Mouse (Mus musculus) kidney, embryonic 16.5 days (tissue): ENCODE measurements around the gene Il1r2. TPM values are rescaled to one million over a fixed set of nuclear protein-coding genes. Genes with fewer than 3 reads are reported as not detected.

ENCODE experiments used
- ATAC-seq: fragments of 200-750 bp; cut with Nextera tagmentation; 2 replicates; pipeline ENCODE4 v1.8.0; 2017; ENCODE audit warnings: moderate TSS enrichment; ENCODE audit not compliant: low FRiP score, low TSS enrichment
- H3K27ac ChIP-seq: fragments of 300-500 bp; sonication (generic); 2 replicates; pipeline ENCODE4 v1.5.1; 2014; ENCODE audit warnings: low read length
- H3K27me3 ChIP-seq: fragments of 300-500 bp; sonication (generic); 2 replicates; pipeline ENCODE4 v1.6.1; 2014; ENCODE audit warnings: low read length, control low read depth, mixed read lengths; ENCODE audit not compliant: insufficient read depth
- H3K36me3 ChIP-seq: fragments of 300-500 bp; sonication (generic); 2 replicates; pipeline ENCODE4 v1.6.1; 2014; ENCODE audit warnings: low read length, control low read depth, mixed read lengths; ENCODE audit not compliant: insufficient read depth
- H3K4me1 ChIP-seq: fragments of 300-500 bp; sonication (generic); 2 replicates; pipeline ENCODE4 v1.6.1; 2014; ENCODE audit warnings: low read length, control low read depth, mixed read lengths; ENCODE audit not compliant: insufficient read depth
- H3K4me2 ChIP-seq: fragments of 300-500 bp; sonication (generic); replicated peaks from 2 replicates; pipeline ENCODE4 v1.6.1; 2014; ENCODE audit warnings: low read depth, low read length
- H3K4me3 ChIP-seq: fragments of 300-500 bp; sonication (generic); 2 replicates; pipeline ENCODE4 v1.5.1; 2014; ENCODE audit warnings: mild to moderate bottlenecking, low read length
- H3K9ac ChIP-seq: fragments of 300-500 bp; sonication (generic); replicated peaks from 2 replicates; pipeline ENCODE4 v1.6.1; 2014; ENCODE audit warnings: low read length
- H3K9me3 ChIP-seq: fragments of 300-500 bp; sonication (generic); 2 replicates; pipeline ENCODE4 v1.6.1; 2016; ENCODE audit warnings: low read length, control low read depth
- WGBS: fragments of 180-500 bp; shearing (Covaris S2); extraction: QIAGEN DNeasy Blood & Tissue Kit; methylation state at CpG from one replicate; pipeline ENCODE4 v1.1.7; 2014; 5-methylcytosine and 5-hydroxymethylcytosine counted together
- polyA plus RNA-seq: library from polyadenylated mRNA; unstranded; fragments of >200 nt; fragmentation: Nextera tagmentation; extraction: Ambion mirVana; gene quantifications from 2 replicates; pipeline ENCODE4 v1.2.1, GENCODE M21; 2015

The Il1r2 gene
- polyA plus RNA-seq, 1 experiment from 2014 or later: 0.29 TPM

- peak; percentile 84 for ATAC-seq
- 5% methylated on average over 25 of the region's 25 CpGs for WGBS
- H3K9ac ChIP-seq: peak overlapping the region; percentile 68
Observed at GRCm38 (mm10) chr1:40085403-40086182, 11.7 kb downstream of the Il1r2 start.

DNA sequence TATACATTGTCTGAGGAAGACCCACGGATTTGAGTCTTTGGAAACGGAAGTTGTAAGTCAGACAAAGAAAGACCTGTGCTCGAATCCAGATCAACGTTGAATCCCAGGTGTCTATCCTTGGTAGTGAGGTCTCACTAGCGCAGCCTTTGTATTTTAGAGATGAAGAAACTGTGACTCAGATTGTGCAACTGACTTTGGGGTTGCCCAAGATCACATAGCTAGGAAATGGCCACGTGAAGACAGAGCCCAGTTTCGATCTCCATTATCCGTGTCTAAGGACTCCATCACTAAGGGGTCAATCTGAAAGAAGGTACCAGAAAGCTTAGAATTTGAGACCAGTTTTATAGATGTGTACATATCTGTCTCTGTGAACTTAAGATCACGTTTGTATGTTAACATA, 17.3 kb downstream of the Il1r2 start:
- no peak for ATAC-seq
- Histone ChIP-seq H3K4me1 (no peaks in the 10 kb centered on the region), H3K27ac (no peak overlapping the region), H3K9ac (no peak overlapping the region), H3K9me3 (no peaks in the 10 kb centered on the region), H3K27me3 (no peaks in the 10 kb centered on the region), H3K4me3 (no peak overlapping the region), H3K36me3 (no peaks in the 10 kb centered on the region), H3K4me2 (no peak overlapping the region)
- WGBS: 88% methylated on average over 9 of the region's 9 CpGs

More at GRCm38 (mm10) chr1:40085403-40086182, 11.7 kb downstream of the Il1r2 start:
- no peaks in the 10 kb centered on the region for H3K27me3 ChIP-seq
- peak overlapping the region; percentile 56 for H3K4me3 ChIP-seq
- H3K36me3 ChIP-seq: no peaks in the 10 kb centered on the region
- H3K9me3 ChIP-seq: no peaks in the 10 kb centered on the region
- peak overlapping the region; percentile 90 for H3K4me2 ChIP-seq
- H3K4me1 ChIP-seq: peaks cover 4% of the 10 kb centered on the region; the same call in 1 of the 2 replicates
- no peak overlapping the region for H3K27ac ChIP-seq

DNA sequence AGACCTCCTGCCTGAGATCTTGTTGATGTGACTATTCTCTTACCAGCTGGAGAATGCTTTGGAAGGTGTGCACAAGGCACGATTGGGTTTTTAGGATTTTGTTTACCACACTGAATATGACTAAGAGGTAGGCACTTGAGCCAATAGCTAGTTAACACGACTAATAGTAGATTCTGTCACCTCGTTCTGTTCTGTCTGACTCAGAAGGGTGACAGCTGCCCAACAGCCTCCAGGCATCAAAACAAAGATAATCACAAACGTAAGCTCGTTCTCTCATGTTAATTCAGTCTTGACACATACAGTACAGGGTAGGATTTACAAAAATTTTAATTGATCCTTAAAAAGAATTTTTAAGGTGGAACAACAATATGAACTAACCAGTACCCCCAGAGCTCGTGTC, 18.7 kb downstream of the Il1r2 start:
- ATAC-seq: no peak
- H3K27me3 ChIP-seq: no peaks in the 10 kb centered on the region

DNA sequence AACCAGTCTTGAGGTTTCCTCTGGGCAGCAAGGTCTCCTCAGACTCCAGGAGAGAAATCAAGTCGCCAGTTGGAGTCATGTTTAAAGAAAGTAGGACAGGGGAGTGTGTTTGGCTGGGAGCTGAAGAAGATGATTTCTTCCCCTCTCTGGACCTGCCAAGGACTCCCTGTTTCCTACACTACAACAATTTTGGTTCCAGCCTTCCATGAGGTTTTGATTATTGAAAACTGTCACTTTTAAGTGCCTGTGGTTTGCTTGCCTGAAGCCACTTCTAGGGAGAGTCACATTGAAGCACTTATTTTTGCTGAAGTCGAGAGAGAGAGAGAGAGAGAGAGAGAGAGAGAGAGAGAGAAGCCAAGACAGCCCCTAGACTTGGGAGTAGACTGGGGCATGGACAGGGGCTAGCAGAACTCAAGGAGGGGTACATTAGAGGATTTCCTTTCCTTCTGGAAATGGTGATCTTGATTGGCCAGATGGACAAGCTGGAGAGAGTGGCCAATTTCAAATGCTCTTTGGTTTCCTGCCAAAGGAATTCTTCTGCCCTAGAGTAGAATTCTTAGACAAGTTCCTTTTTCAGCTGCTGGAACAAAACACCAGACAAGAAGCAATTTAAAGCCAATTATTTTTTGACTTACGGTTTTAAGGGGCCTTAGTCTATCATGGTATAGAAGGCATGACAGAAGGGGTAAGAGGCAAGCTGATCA, 20.9 kb downstream of the Il1r2 start:
- Histone ChIP-seq H3K4me1 (no peaks in the 10 kb centered on the region), H3K36me3 (no peaks in the 10 kb centered on the region), H3K27me3 (no peaks in the 10 kb centered on the region), H3K9me3 (no peaks in the 10 kb centered on the region), H3K4me2 (no peak overlapping the region), H3K4me3 (no peak overlapping the region), H3K27ac (no peak overlapping the region), H3K9ac (no peak overlapping the region)
- ATAC-seq: no peak
- 73% methylated on average over 3 of the region's 3 CpGs for WGBS

More for the DNA sequence above, 18.7 kb downstream of the Il1r2 start:
- H3K4me3 ChIP-seq: no peak overlapping the region
- H3K4me1 ChIP-seq: no peaks in the 10 kb centered on the region
- WGBS: 73% methylated on average over 6 of the region's 6 CpGs
- no peak overlapping the region for H3K4me2 ChIP-seq
- no peak overlapping the region for H3K9ac ChIP-seq
- H3K27ac ChIP-seq: no peak overlapping the region
- H3K36me3 ChIP-seq: no peaks in the 10 kb centered on the region
- no peaks in the 10 kb centered on the region for H3K9me3 ChIP-seq

DNA sequence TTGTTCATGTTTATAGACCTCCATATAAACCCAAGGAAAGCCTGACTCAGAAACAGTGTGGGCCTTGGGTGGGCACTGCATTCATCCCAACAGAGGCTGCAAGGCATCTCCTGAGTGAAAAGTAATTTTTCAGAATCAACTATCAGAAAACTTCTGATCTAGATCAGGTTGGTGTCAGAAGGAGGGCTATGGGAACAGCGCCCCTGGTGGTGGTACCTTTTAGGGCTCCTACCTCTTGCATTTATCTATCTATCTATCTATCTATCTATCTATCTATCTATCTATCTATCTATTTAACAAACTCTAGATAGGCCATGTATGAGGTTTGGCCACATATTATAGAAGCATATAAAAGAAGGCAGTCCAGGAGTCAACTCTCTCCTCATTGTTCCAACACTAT, 21.7 kb downstream of the Il1r2 start:
- 23% methylated on average over 1 of the region's 1 CpGs for WGBS
- no peaks in the 10 kb centered on the region for H3K36me3 ChIP-seq

GRCm38 (mm10) chr1:40106306-40106705, 32.4 kb downstream of the Il1r2 start:
- no peak overlapping the region for H3K9ac ChIP-seq
- no peak for ATAC-seq
- WGBS: 65% methylated on average over 4 of the region's 4 CpGs
- H3K4me3 ChIP-seq: no peak overlapping the region
- no peak overlapping the region for H3K4me2 ChIP-seq
- no peaks in the 10 kb centered on the region for H3K9me3 ChIP-seq
- H3K27ac ChIP-seq: no peak overlapping the region
- H3K36me3 ChIP-seq: no peaks in the 10 kb centered on the region
- no peaks in the 10 kb centered on the region for H3K4me1 ChIP-seq
- H3K27me3 ChIP-seq: no peaks in the 10 kb centered on the region

More for the DNA sequence above, 21.7 kb downstream of the Il1r2 start:
- no peaks in the 10 kb centered on the region for H3K4me1 ChIP-seq
- no peaks in the 10 kb centered on the region for H3K27me3 ChIP-seq
- no peak overlapping the region for H3K9ac ChIP-seq
- no peak overlapping the region for H3K4me2 ChIP-seq
- H3K9me3 ChIP-seq: no peaks in the 10 kb centered on the region
- H3K27ac ChIP-seq: no peak overlapping the region
- ATAC-seq: no peak
- no peak overlapping the region for H3K4me3 ChIP-seq

DNA sequence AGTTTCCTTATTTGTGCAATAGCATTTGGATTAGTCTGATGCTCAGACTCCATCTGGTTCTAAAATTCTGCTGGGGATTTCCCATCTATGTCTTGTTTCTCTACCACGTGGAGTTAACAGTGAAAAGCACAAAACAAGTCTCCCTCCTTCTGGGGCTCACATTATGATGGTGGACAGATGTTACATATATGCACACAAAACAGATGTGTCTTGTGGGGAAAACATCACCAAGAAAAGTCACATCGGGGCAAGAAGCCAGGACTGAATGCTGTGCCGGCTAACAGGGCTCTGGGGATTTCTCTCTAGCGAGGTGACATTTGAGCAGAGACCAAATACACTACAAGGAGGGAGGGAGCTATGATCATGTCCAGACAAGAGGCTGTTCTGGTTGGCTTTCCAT, 32.8 kb downstream of the Il1r2 start:
- H3K4me1 ChIP-seq: no peaks in the 10 kb centered on the region
- no peak overlapping the region for H3K9ac ChIP-seq
- H3K4me2 ChIP-seq: no peak overlapping the region
- ATAC-seq: no peak
- no peak overlapping the region for H3K4me3 ChIP-seq
- H3K27me3 ChIP-seq: no peaks in the 10 kb centered on the region
- WGBS: 57% methylated on average over 4 of the region's 4 CpGs
- H3K36me3 ChIP-seq: no peaks in the 10 kb centered on the region
- H3K9me3 ChIP-seq: no peaks in the 10 kb centered on the region
- no peak overlapping the region for H3K27ac ChIP-seq

DNA sequence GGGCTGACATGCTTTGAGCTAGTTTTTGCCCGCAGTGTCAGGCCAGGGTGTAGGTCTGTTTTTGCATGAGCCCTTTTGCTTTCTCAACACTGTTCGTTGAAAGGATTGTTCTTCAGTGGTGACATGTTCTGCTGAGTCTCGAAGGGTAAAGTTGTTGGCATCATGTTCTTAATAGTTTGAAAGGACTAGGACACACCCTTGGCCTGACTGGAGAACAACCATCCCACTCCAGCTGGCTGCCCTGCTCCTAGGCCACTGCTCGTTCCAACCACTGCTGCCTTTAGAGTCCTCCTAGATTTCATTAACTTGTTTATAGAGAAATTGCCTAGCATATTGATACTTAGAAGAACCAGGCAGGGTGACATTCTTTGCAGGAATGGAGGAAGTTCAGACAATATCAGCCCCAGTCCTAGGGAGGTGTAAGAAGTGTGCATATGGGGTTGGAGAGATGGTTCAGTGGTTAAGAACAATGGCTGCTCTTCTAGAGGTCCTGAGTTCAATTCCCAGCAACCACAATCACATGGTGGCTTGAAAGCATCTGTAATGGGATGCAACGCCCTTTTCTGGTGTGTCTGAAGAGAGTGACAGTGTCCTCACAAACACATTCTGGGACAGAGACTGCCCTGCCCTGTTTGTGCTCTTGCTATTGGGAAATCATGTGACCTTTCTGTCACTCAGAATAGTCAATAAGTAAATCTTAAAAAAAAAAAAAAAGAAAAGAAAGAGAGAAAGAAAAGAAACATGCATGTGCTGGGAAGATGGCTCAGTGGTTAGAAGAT, 34.3 kb downstream of the Il1r2 start:
- Histone ChIP-seq H3K27me3 (no peaks in the 10 kb centered on the region), H3K4me1 (no peaks in the 10 kb centered on the region), H3K4me2 (no peak overlapping the region), H3K9me3 (no peaks in the 10 kb centered on the region), H3K9ac (no peak overlapping the region), H3K27ac (no peak overlapping the region), H3K4me3 (no peak overlapping the region), H3K36me3 (no peaks in the 10 kb centered on the region)
- ATAC-seq: no peak
- WGBS: 82% methylated on average over 5 of the region's 5 CpGs

GRCm38 (mm10) chr1:40109736-40110135, 35.9 kb downstream of the Il1r2 start:
- H3K36me3 ChIP-seq: no peaks in the 10 kb centered on the region

More at GRCm38 (mm10) chr1:40109736-40110135, 35.9 kb downstream of the Il1r2 start:
- H3K9me3 ChIP-seq: no peaks in the 10 kb centered on the region
- 76% methylated on average over 6 of the region's 6 CpGs for WGBS
- H3K27ac ChIP-seq: no peak overlapping the region
- no peak overlapping the region for H3K9ac ChIP-seq
- H3K4me1 ChIP-seq: no peaks in the 10 kb centered on the region
- ATAC-seq: no peak
- no peaks in the 10 kb centered on the region for H3K27me3 ChIP-seq
- no peak overlapping the region for H3K4me2 ChIP-seq
- no peak overlapping the region for H3K4me3 ChIP-seq
